Mouse (Mus musculus) stomach, embryonic 15.5 days (tissue): Measurements from ENCODE around the gene Agpat2. TPM values are rescaled to one million over a fixed set of nuclear protein-coding genes. Genes with fewer than 3 reads are reported as not detected.

Source experiments
- ATAC-seq: fragments of 200-750 bp; cut with Nextera tagmentation; 2 replicates; pipeline ENCODE4 v1.8.0; 2017; ENCODE audit warnings: low read depth, moderate number of reproducible peaks, moderate TSS enrichment; ENCODE audit not compliant: insufficient read depth, low FRiP score
- H3K27ac ChIP-seq: fragments of 300-500 bp; sonication (generic); 2 replicates; pipeline ENCODE4 v1.5.1; 2015; ENCODE audit warnings: mild to moderate bottlenecking, inconsistent platforms
- H3K27me3 ChIP-seq: fragments of 300-500 bp; sonication (generic); replicated peaks from 2 replicates; pipeline ENCODE4 v1.6.1; 2015; ENCODE audit warnings: inconsistent platforms
- H3K36me3 ChIP-seq: fragments of 300-500 bp; sonication (generic); 2 replicates; pipeline ENCODE4 v1.6.1; 2015; ENCODE audit warnings: inconsistent platforms
- H3K4me1 ChIP-seq: fragments of 300-500 bp; sonication (generic); 2 replicates; pipeline ENCODE4 v1.6.1; 2015; ENCODE audit warnings: inconsistent platforms
- H3K4me2 ChIP-seq: fragments of 300-500 bp; sonication (generic); 2 replicates; pipeline ENCODE4 v1.6.1; 2015; ENCODE audit warnings: mild to moderate bottlenecking, inconsistent platforms
- H3K4me3 ChIP-seq: fragments of 300-500 bp; sonication (generic); replicated peaks from 2 replicates; pipeline ENCODE4 v1.5.1; 2015; ENCODE audit warnings: inconsistent platforms
- H3K9ac ChIP-seq: fragments of 300-500 bp; sonication (generic); 2 replicates; pipeline ENCODE4 v1.6.1; 2015; ENCODE audit warnings: inconsistent platforms
- H3K9me3 ChIP-seq: fragments of 300-500 bp; sonication (generic); 2 replicates; pipeline ENCODE4 v1.6.1; 2016; ENCODE audit warnings: inconsistent platforms
- WGBS: fragments of 180-500 bp; shearing (Covaris S2); methylation state at CpG from one replicate; pipeline ENCODE4 v1.1.7; 2015; 5-methylcytosine and 5-hydroxymethylcytosine counted together
- polyA plus RNA-seq: library from polyadenylated mRNA; unstranded; fragments of >200 nt; fragmentation: Nextera tagmentation; extraction: Ambion mirVana; gene quantifications from 2 replicates; pipeline ENCODE4 v1.2.1, GENCODE M21; 2015

The Agpat2 gene
- polyA plus RNA-seq, 1 experiment from 2014 or later, result 60.1 TPM

- no peak overlapping the region for H3K4me2 ChIP-seq
- no peaks in the 10 kb centered on the region for H3K9me3 ChIP-seq
- H3K27ac ChIP-seq, result no peak overlapping the region
- ATAC-seq, result no peak
- no peaks in the 10 kb centered on the region for H3K27me3 ChIP-seq
- H3K36me3 ChIP-seq, result peaks cover 39% of the 10 kb centered on the region
- no peak overlapping the region for H3K4me3 ChIP-seq
- no peak overlapping the region for H3K9ac ChIP-seq
- peaks cover 27% of the 10 kb centered on the region for H3K4me1 ChIP-seq
- 69% methylated on average over 21 of the region's 21 CpGs for WGBS
These were observed 31.5 kb upstream of the Agpat2 start for GRCm38 (mm10) chr2:26635489-26636324.

GRCm38 (mm10) chr2:26634629-26635488 lies 30.6 kb upstream of the Agpat2 start:
- Histone ChIP-seq H3K4me2 (no peak overlapping the region), H3K9ac (no peak overlapping the region), H3K4me1 (peaks cover 23% of the 10 kb centered on the region), H3K4me3 (no peak overlapping the region), H3K36me3 (peaks cover 39% of the 10 kb centered on the region), H3K27ac (no peak overlapping the region), H3K27me3 (no peaks in the 10 kb centered on the region), H3K9me3 (no peaks in the 10 kb centered on the region)
- WGBS, result 60% methylated on average over 12 of the region's 12 CpGs
- no peak for ATAC-seq

GRCm38 (mm10) chr2:26633953-26634530 lies 29.8 kb upstream of the Agpat2 start:
- H3K27ac ChIP-seq, result no peak overlapping the region
- WGBS, result 71% methylated on average over 4 of the region's 4 CpGs
- H3K4me1 ChIP-seq, result peaks cover 28% of the 10 kb centered on the region
- H3K36me3 ChIP-seq, result peaks cover 39% of the 10 kb centered on the region
- no peak overlapping the region for H3K9ac ChIP-seq
- H3K27me3 ChIP-seq, result no peaks in the 10 kb centered on the region
- no peak for ATAC-seq
- H3K4me3 ChIP-seq, result no peak overlapping the region
- no peaks in the 10 kb centered on the region for H3K9me3 ChIP-seq
- H3K4me2 ChIP-seq, result no peak overlapping the region

GRCm38 (mm10) chr2:26632541-26633395 lies 28.6 kb upstream of the Agpat2 start:
- H3K4me1 ChIP-seq, result peaks cover 23% of the 10 kb centered on the region
- H3K9me3 ChIP-seq, result no peaks in the 10 kb centered on the region
- no peak for ATAC-seq
- H3K27ac ChIP-seq, result no peak overlapping the region
- no peak overlapping the region for H3K9ac ChIP-seq
- WGBS, result 76% methylated on average over 16 of the region's 16 CpGs
- no peak overlapping the region for H3K4me2 ChIP-seq
- no peak overlapping the region for H3K4me3 ChIP-seq
- peaks cover 34% of the 10 kb centered on the region for H3K36me3 ChIP-seq
- H3K27me3 ChIP-seq, result no peaks in the 10 kb centered on the region

GRCm38 (mm10) chr2:26628792-26629437 lies 24.7 kb upstream of the Agpat2 start:
- 0 out of 2 replicates have a peak, but pooled peaks have one; percentile 18 for ATAC-seq
- H3K9ac ChIP-seq, result peak overlapping the region; percentile 75
- H3K27me3 ChIP-seq, result no peaks in the 10 kb centered on the region
- peaks cover 15% of the 10 kb centered on the region for H3K4me1 ChIP-seq
- peak overlapping the region; percentile 96 for H3K4me2 ChIP-seq
- peak overlapping the region; percentile 28; the same call in 1 of the 2 replicates for H3K27ac ChIP-seq
- H3K9me3 ChIP-seq, result no peaks in the 10 kb centered on the region
- 0 out of 2 replicates have a peak, but pooled peaks cover under 1% of the 10 kb centered on the region for H3K36me3 ChIP-seq
- WGBS, result 24% methylated on average over 5 of the region's 5 CpGs
- H3K4me3 ChIP-seq, result peak overlapping the region; percentile 67

GRCm38 (mm10) chr2:26627921-26628739 lies 23.9 kb upstream of the Agpat2 start, which contains the start of gene Fam69b:
Fam69b (plus strand) TSS chr2:26628457.
- peak within 1 kb of the TSS; percentile 96 for H3K4me2 ChIP-seq
- 1% methylated on average over 70 of the region's 70 CpGs for WGBS

GRCm38 (mm10) chr2:26626081-26626480 lies 21.9 kb upstream of the Agpat2 start:
- Histone ChIP-seq H3K4me3 (no peak overlapping the region), H3K27ac (no peak overlapping the region), H3K4me2 (no peak overlapping the region), H3K9ac (no peak overlapping the region), H3K4me1 (peaks cover 15% of the 10 kb centered on the region), H3K9me3 (no peaks in the 10 kb centered on the region), H3K36me3 (no peaks in the 10 kb centered on the region), H3K27me3 (no peaks in the 10 kb centered on the region)
- 74% methylated on average over 3 of the region's 3 CpGs for WGBS
- ATAC-seq, result no peak

More at GRCm38 (mm10) chr2:26627921-26628739, 23.9 kb upstream of the Agpat2 start, which contains the start of gene Fam69b:
- Histone ChIP-seq H3K9ac (peak within 1 kb of the TSS; percentile 75), H3K27ac (peak within 1 kb of the TSS; percentile 28; the same call in 1 of the 2 replicates), H3K4me3 (peak within 1 kb of the TSS; percentile 67), H3K4me1 (peaks cover 15% of the 10 kb centered on the region), H3K9me3 (no peaks in the 10 kb centered on the region), H3K27me3 (no peaks in the 10 kb centered on the region), H3K36me3 (no peaks in the 10 kb centered on the region)
- peak; percentile 45 for ATAC-seq

- Histone ChIP-seq H3K27ac (no peak overlapping the region), H3K27me3 (no peaks in the 10 kb centered on the region), H3K4me1 (peaks cover 15% of the 10 kb centered on the region), H3K36me3 (no peaks in the 10 kb centered on the region), H3K4me2 (no peak overlapping the region), H3K9ac (no peak overlapping the region), H3K4me3 (no peak overlapping the region), H3K9me3 (no peaks in the 10 kb centered on the region)
- WGBS, result 75% methylated on average over 3 of the region's 3 CpGs
- ATAC-seq, result no peak
These were observed 21.2 kb upstream of the Agpat2 start for GRCm38 (mm10) chr2:26625419-26625818.

GRCm38 (mm10) chr2:26622984-26623383 lies 18.8 kb upstream of the Agpat2 start:
- 59% methylated on average over 5 of the region's 5 CpGs for WGBS
- Histone ChIP-seq H3K4me2 (no peak overlapping the region), H3K36me3 (no peaks in the 10 kb centered on the region), H3K27me3 (no peaks in the 10 kb centered on the region), H3K4me3 (no peak overlapping the region), H3K9ac (no peak overlapping the region), H3K27ac (no peak overlapping the region), H3K9me3 (no peaks in the 10 kb centered on the region), H3K4me1 (no peaks in the 10 kb centered on the region)
- no peak for ATAC-seq

- Histone ChIP-seq H3K27me3 (no peaks in the 10 kb centered on the region), H3K9ac (no peak overlapping the region), H3K4me1 (no peaks in the 10 kb centered on the region), H3K9me3 (no peaks in the 10 kb centered on the region), H3K36me3 (no peaks in the 10 kb centered on the region), H3K27ac (no peak overlapping the region), H3K4me3 (no peak overlapping the region), H3K4me2 (no peak overlapping the region)
- WGBS, result 37% methylated on average over 2 of the region's 2 CpGs
- no peak; the same call in 1 of the 2 replicates for ATAC-seq
These were observed 17.0 kb upstream of the Agpat2 start for GRCm38 (mm10) chr2:26621246-26621645.
